Mouse (Mus musculus): ENCODE data around the gene Wfdc15b.

GRCm38 (mm10) chr2:164180770-164181169 lies 40.7 kb downstream of the Wfdc15b start:
- TF ChIP-seq CTCF (IDR thresholded peaks at IDR 0.05; ENCODE audit: low read depth, low read length): no peak
- no peak for TF ChIP-seq POLR2A (IDR thresholded peaks at IDR 0.05; ENCODE audit: borderline replicate concordance, low read depth, low read length)
